Mouse (Mus musculus) testis, adult 2 months (tissue): Measurements from ENCODE around the gene Acbd6. TPM values are rescaled to one million over a fixed set of nuclear protein-coding genes. Genes with fewer than 3 reads are reported as not detected.

Experiments
- H3K27ac ChIP-seq: fragments of 200-500 bp; 2 replicates; pipeline ENCODE4 v1.5.1; 2012; ENCODE audit warnings: low read depth, low read length; ENCODE audit not compliant: control insufficient read depth, insufficient read depth
- H3K27me3 ChIP-seq: fragments of 200-500 bp; 2 replicates; pipeline ENCODE4 v1.6.1; 2012; ENCODE audit warnings: mild to moderate bottlenecking, low read length, moderate library complexity; ENCODE audit not compliant: control insufficient read depth, insufficient read depth
- H3K36me3 ChIP-seq: fragments of 200-500 bp; 2 replicates; pipeline ENCODE4 v1.6.1; 2012; ENCODE audit warnings: mild to moderate bottlenecking, low read length; ENCODE audit not compliant: control insufficient read depth, insufficient read depth
- H3K4me1 ChIP-seq: fragments of 200-500 bp; 2 replicates; pipeline ENCODE4 v1.6.1; 2012; ENCODE audit warnings: low read length; ENCODE audit not compliant: control insufficient read depth, insufficient read depth
- H3K4me3 ChIP-seq: fragments of 200-500 bp; 2 replicates; pipeline ENCODE4 v1.5.1; 2012; ENCODE audit warnings: low read depth, mild to moderate bottlenecking, low read length, moderate library complexity, mixed read lengths; ENCODE audit not compliant: control insufficient read depth
- CTCF ChIP-seq: fragments of 200-500 bp; IDR thresholded peaks from 2 replicates; pipeline ENCODE4 v1.5.1; 2012; ENCODE audit warnings: low read depth, mild to moderate bottlenecking, inconsistent platforms, low read length, moderate library complexity; ENCODE audit not compliant: control insufficient read depth, insufficient read depth, insufficient replicate concordance
- POLR2A ChIP-seq: fragments of 200-500 bp; IDR thresholded peaks from 2 replicates; pipeline ENCODE4 v1.6.1; 2012; ENCODE audit warnings: low read depth, mild to moderate bottlenecking, inconsistent platforms, low read length, moderate library complexity; ENCODE audit not compliant: control insufficient read depth
- polyA plus RNA-seq: library from polyadenylated mRNA; depleted of rRNA; stranded (reverse); fragments of >200 nt; gene quantifications from 2 replicates; pipeline ENCODE4 v1.2.3, GENCODE M21; 2012

Gene Acbd6
- polyA plus RNA-seq, 1 experiment, result 227 TPM

DNA sequence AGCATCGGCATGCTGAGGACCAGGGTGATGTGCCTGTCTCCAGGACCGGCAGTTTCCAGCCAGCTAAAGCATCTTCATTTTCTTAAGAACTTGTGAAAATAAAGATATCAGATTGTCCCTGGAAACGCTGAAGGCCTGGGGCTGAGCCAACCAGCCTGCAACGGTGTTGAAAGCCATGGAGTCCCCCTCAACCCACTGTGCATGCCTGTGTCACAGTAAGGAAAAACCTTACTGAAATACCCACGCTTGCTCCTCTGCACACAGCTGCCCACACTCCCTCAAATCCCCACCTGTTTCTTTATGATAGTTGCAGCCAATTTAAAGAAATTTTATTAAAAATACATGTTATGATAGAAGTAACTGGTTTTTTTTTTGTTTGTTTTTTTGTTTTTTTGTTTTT lies 98.4 kb downstream of the Acbd6 start:
- Histone ChIP-seq H3K36me3 (no peaks in the 10 kb centered on the region), H3K4me1 (no peaks in the 10 kb centered on the region), H3K27me3 (no peaks in the 10 kb centered on the region), H3K4me3 (no peak overlapping the region), H3K27ac (no peak overlapping the region)
- TF ChIP-seq POLR2A (no peak), CTCF (no peak)

DNA sequence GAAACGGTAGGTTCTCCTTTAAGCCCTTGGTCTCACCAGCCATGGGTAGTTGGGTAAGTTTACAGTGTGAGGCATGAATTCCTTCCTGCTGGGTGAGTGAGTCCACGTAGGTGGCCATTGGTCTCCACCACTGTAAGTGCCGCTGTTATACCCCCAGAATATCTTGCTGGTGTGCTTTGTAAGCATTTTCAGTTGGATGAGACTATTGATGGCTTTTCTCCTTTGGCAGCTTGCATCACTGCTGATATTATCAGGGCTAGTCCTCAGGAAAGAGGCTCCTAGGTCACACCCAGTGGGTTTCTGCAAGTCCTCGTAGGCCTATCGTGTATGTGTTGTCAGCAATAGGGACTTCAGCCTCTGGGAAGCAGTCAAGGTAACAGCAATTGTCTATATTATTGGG lies 106.1 kb downstream of the Acbd6 start:
- H3K27me3 ChIP-seq, result no peaks in the 10 kb centered on the region
- H3K36me3 ChIP-seq, result no peaks in the 10 kb centered on the region
- H3K4me3 ChIP-seq, result peak overlapping the region; percentile 11; the same call in 1 of the 2 replicates
- no peak overlapping the region for H3K27ac ChIP-seq
- TF ChIP-seq POLR2A (no peak), CTCF (no peak)
- H3K4me1 ChIP-seq, result no peaks in the 10 kb centered on the region

DNA sequence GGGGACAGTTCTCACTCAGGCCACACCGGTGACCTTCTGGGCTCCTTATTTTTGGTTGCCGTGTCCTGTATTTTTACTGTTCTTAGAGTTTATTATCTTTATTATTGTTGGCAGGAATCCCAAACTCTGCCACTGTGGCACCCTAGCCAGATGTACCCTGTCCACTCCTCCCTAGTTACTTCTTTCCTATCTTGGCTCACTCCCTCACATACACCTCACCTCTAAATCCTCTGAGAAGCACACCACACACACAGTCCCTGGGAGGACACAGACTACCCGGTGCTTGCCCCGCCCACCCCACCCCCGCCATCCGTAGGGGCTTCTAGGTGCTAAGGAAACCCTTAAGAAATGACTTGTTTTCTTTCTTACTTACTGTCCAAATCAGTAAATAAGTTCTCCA lies 117.7 kb downstream of the Acbd6 start:
- Histone ChIP-seq H3K4me1 (no peaks in the 10 kb centered on the region), H3K27ac (no peak overlapping the region), H3K4me3 (no peak overlapping the region), H3K36me3 (no peaks in the 10 kb centered on the region), H3K27me3 (no peaks in the 10 kb centered on the region)
- TF ChIP-seq POLR2A, result no peak
- no peak for TF ChIP-seq CTCF

DNA sequence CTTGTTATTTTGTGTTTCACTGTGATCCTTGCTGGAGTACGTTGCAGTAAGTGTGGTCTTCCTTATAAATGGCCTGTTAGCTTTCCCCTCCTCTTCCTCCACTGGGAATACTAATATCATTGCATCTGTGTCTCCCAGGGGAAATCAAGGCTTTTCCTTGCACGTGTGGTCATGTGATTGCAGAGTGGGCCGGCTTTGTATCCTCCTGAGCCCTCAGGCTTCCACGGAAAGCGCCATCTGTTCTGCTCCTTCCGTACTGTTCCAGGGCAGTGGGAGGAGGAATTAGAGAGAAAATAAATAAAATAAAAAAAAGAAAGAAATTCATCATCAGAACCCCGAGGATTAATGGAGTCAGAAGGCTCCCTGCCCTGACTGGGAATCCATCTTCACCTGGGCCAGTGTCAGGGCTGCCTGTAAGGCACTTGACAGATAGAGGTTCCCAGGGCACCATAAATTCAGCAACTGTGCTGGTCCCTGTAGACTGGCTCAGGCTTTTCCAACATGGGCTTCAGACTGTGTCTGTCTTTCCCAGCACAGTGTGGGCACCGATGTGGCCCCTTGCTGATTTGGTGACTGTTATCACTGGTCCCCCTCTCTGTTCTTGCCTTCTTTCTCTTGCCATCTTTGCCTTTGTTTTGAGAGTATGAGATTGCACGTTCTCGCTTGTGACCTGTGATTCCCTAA lies 123.3 kb downstream of the Acbd6 start:
- H3K27me3 ChIP-seq, result no peaks in the 10 kb centered on the region
- H3K27ac ChIP-seq, result no peak overlapping the region
- H3K4me1 ChIP-seq, result no peaks in the 10 kb centered on the region
- H3K36me3 ChIP-seq, result no peaks in the 10 kb centered on the region
- H3K4me3 ChIP-seq, result no peak overlapping the region
- TF ChIP-seq POLR2A (no peak), CTCF (no peak)

DNA sequence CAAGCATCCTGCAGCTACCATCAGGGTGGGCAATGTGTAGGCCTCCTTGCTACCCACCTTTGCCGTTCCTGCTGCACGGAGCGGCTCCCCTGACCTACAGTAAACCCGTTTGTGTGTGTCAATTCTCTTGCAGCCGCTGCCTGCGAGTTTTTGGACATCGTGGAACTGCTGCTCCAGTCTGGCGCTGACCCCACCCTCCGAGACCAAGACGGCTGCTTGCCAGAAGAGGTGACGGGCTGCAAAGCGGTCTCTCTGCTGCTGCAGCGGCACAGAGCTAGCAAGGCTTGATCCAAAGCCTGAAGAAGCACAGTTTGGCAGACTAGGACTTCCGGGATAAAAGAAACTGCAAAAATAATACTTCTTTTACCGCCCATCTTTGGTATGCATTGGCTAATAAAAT lies 128.9 kb downstream of the Acbd6 start:
- Histone ChIP-seq H3K27ac (no peak overlapping the region), H3K4me3 (no peak overlapping the region), H3K36me3 (no peaks in the 10 kb centered on the region), H3K4me1 (no peaks in the 10 kb centered on the region), H3K27me3 (no peaks in the 10 kb centered on the region)
- TF ChIP-seq POLR2A (no peak), CTCF (no peak)

DNA sequence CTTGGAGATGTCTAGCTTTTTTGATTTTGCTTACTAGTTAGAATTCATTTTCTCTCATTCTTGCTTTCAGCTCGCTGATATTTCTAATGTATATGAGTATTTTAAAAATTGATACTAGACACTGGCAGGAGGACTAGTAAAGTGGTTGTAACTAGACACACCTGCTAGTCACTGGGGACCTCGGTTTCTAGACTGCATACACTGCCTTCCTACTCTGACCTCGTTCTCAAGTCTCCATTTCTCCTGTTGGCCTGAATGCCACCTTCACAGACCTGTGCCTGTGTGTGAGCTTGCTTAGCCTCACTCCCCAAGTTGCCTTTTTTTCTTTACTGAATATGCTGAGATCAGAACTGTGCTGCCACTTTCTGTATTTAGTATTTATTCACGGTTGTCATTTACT lies 131.2 kb downstream of the Acbd6 start:
- no peak overlapping the region for H3K27ac ChIP-seq
- TF ChIP-seq CTCF (no peak), POLR2A (no peak)
- H3K4me1 ChIP-seq, result no peaks in the 10 kb centered on the region
- H3K36me3 ChIP-seq, result no peaks in the 10 kb centered on the region
- H3K4me3 ChIP-seq, result no peak overlapping the region
- no peaks in the 10 kb centered on the region for H3K27me3 ChIP-seq

DNA sequence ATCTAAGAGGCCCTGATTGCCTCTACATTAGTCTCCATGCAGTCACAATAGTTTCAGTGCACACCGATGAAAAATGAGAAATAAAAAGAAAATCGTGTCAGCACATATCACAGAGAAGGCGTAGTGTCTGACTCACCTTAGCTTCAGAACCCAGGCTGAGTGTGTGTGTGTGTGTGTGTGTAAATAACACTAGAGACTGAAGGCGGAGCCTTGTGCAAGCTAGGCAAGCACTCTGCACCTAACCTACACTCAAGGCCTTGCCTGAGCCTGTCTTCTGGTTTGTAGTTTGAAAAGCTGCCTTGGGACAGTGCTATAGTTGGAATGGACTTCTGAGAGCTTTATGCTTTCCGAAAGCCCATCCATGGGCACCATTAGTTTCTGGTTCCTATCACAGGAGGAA lies 131.6 kb downstream of the Acbd6 start:
- Histone ChIP-seq H3K27me3 (no peaks in the 10 kb centered on the region), H3K4me1 (no peaks in the 10 kb centered on the region), H3K36me3 (no peaks in the 10 kb centered on the region), H3K4me3 (no peak overlapping the region), H3K27ac (no peak overlapping the region)
- no peak for TF ChIP-seq POLR2A
- no peak for TF ChIP-seq CTCF
